Mouse (Mus musculus) megakaryocyte-erythroid progenitor cell, adult 5 weeks (primary cell): ENCODE results near the gene N4bp2l2. TPM values are rescaled to one million over a fixed set of nuclear protein-coding genes. Genes with fewer than 3 reads are reported as not detected.

Source experiments
- polyA plus RNA-seq: library from polyadenylated mRNA; stranded (reverse); fragments of >175 nt; gene quantifications from 2 replicates; pipeline ENCODE4 v1.2.3, GENCODE M21; 2012

The N4bp2l2 gene
- 27.2 and 32.2 TPM in 2 replicates for polyA plus RNA-seq

GRCm38 (mm10) chr5:150666133-150666739, at the start of gene N4bp2l2:
N4bp2l2 (minus strand) TSS chr5:150666183.

GRCm38 (mm10) chr5:150673153-150673835, 7.3 kb upstream of the N4bp2l2 start, which contains the start of gene Pds5b:
Pds5b (plus strand) TSS chr5:150673739.

GRCm38 (mm10) chr5:150597088-150597487, 68.9 kb downstream of the N4bp2l2 start, which contains the start of gene N4bp2l1:
N4bp2l1 (minus strand) TSS chr5:150597188.

Other genes with a start within 250 kb of the N4bp2l2 start
- not detected in 2 replicates for gene Zar1l, start 148.0 kb downstream of the N4bp2l2 start, polyA plus RNA-seq
- gene Brca2, start 143.6 kb downstream of the N4bp2l2 start, polyA plus RNA-seq: 6.0 and 7.3 TPM in 2 replicates
- 32.1 and 34.0 TPM in 2 replicates for gene N4bp2l1, start 69.0 kb downstream of the N4bp2l2 start, polyA plus RNA-seq
- gene Pds5b, start 7.6 kb upstream of the N4bp2l2 start, polyA plus RNA-seq: 2.7 and 3.8 TPM in 2 replicates